Mouse (Mus musculus) granulocyte monocyte progenitor cell, adult 5-6 weeks (primary cell): Measurements from ENCODE around the gene Fgfr2. TPM values are rescaled to one million over a fixed set of nuclear protein-coding genes. Genes with fewer than 3 reads are reported as not detected.

Experiments used
- ATAC-seq: replicated peaks from 2 replicates; pipeline ENCODE4 v1.8.0; 2016; ENCODE audit warnings: mild to moderate bottlenecking, moderate TSS enrichment, inconsistent platforms; ENCODE audit not compliant: poor library complexity, severe bottlenecking
- total RNA-seq, 2 experiments: library from RNA; stranded (forward) in 1 of 2; stranded (reverse) in 1 of 2; fragments of 200-712, 200-1000 nt in 1 of 2; fragments of >200 nt in 1 of 2; fragmentation: Nextera tagmentation in 1 of 2; gene quantifications; 2 replicates each; pipeline ENCODE4 v1.2.3; 2014 to 2017

The Fgfr2 gene
- total RNA-seq, 2 experiments from 2014 or later: not detected

DNA sequence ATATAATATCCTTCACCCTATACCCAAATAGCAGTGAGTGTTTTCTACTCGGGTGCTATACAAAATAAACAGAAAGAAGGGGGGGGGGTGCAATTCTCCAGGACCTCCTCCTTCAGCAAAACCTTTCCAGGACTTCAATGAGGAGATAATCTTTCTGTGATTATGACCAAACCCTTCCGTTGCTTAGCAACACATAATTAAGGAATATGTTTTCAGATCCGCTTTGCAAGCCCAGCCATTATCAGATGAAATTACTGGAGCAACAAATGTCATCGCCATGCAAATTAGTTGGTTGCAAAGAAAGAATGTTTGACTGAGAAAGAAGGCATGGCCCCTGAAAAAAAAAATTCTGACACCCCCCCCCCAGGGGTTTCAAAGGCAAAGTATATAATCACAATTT, 111.5 kb downstream of the Fgfr2 start:
- ATAC-seq: no peak

DNA sequence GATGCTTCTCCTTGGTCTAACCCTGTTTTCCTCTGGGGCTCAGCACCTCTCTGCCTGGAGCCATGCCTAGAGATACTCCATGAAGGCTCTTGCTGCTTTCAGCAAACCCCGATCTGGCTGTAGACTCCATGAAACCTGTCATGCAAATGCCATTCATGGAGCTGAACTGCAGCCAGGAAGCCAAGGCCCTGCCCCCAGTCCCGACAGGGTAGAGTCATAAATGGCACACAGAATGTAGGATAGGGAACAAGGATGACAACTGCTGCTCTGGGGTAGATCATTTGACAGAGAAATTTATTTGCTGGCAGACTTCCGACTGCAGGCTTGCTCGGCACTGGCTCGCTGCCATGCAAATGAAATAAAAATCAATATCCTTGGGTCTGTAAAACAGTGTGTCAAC, 112.0 kb downstream of the Fgfr2 start:
- ATAC-seq: no peak

DNA sequence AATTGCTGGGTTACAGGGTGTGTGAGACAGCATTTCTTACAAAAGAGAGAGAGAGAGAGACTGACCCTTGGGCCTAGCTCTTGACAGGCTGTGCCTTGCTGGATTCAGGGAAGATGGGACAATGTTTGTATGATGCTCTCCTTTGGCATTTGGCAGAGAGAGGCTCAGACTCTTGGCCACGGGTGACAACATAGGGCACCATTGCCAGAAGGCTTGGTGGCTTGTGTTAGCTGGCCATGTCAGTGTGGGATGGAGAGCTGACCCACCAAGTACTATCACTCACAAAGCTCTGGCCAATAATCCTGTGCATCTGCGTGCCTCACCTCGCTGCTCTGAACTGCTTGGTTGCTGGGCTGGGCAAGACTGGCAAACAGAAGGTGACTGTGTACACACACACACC, 112.7 kb downstream of the Fgfr2 start:
- no peak for ATAC-seq

- no peak for ATAC-seq
Measured at GRCm38 (mm10) chr7:133009676-133010075, 113.5 kb downstream of the Fgfr2 start.

- no peak for ATAC-seq
Measured at GRCm38 (mm10) chr7:133008663-133009062, 114.5 kb downstream of the Fgfr2 start.

DNA sequence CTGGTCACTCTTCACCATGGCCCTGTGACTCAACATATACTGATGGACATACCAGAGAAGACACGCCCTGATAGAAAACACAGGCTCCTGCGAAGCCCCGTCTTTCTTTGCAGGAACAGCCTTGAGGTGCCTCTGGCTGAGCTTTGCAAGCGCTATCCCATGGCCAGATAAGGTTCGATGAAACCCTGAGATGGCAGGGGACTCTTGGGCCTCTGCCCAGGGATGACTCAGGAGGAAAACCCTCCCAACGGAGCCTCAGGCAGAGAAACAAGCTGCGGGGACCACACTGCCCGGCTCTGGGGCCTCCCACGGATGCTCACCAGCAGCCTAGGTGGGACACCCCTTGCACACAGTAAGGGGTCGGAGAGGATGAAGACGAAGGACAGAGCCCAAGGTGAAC, 115.8 kb downstream of the Fgfr2 start:
- ATAC-seq: no peak

- ATAC-seq: no peak
Measured at GRCm38 (mm10) chr7:133005772-133006171, 117.4 kb downstream of the Fgfr2 start.

GRCm38 (mm10) chr7:133003421-133003820, 119.7 kb downstream of the Fgfr2 start:
- ATAC-seq: peak; percentile 92

DNA sequence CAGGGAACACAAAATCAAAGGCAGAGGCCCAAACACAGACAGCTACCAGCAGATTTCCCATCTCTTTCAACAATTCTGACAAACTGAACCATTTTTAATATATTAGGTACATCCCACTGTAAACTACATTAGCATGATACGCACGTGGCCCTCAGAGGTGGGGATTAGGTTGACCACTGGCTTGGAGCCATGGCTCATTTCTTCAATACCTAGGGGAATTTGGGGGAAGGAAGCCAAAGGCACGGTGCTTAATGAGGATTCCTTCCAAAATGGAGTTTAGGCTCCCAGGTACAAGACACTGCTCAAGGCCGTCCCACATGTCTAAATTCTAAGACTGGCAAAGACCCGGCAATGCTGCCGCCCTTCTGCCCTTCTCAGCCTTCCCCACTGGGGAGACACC, 120.9 kb downstream of the Fgfr2 start:
- ATAC-seq: no peak

- no peak for ATAC-seq
Measured at GRCm38 (mm10) chr7:133001388-133001787, 121.8 kb downstream of the Fgfr2 start.

GRCm38 (mm10) chr7:132999061-132999460, 124.1 kb downstream of the Fgfr2 start:
- ATAC-seq: no peak

- ATAC-seq: no peak
Measured at GRCm38 (mm10) chr7:132998639-132999038, 124.5 kb downstream of the Fgfr2 start.

DNA sequence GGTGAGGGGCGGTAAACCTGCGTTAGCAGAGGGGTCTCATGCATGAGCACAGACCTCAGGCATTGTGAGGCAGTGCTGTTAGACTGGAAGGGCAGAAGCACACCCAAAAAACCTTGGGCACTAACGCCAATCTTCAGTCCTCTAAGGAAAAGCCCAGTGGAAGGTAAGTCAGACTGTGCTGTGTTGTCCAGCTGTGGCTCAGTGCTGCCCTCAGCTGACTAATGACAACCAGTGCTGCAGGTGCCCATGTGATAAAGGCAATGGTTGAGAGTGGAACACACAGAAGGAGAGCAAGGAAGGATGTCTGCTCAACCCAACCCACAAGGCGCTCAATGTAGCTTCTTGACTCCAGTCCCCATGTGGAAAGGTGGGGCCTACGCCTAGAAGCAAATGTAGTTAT, 126.8 kb downstream of the Fgfr2 start:
- ATAC-seq: peak; percentile 33; the same call in 1 of the 2 replicates

DNA sequence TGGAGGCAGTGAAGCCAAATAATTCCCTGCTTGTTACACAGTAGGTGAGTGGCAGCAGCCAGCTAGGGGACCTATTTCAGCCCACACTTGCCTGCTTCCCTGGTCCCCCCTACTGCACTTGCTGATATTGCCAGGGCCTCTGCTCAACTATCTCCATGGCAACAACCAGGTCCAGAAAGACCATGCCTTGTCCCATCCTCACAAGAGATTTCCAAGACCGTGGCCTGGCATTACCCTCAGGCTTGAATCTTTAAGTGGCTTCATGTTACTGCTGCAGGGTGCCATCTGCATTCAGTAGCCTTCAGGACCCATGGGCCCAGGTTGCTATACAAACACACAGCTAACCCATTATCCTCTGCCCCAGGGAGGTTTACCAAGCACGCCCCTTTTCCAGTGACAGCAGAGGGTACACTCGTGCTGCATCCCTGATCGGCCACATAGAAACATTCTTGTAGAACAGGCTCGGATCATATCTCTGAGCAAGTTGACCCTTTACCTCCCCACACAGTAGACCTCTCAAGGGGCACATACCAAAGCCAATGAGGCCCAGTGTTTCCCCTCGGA, 128.4 kb downstream of the Fgfr2 start:
- ATAC-seq: no peak

DNA sequence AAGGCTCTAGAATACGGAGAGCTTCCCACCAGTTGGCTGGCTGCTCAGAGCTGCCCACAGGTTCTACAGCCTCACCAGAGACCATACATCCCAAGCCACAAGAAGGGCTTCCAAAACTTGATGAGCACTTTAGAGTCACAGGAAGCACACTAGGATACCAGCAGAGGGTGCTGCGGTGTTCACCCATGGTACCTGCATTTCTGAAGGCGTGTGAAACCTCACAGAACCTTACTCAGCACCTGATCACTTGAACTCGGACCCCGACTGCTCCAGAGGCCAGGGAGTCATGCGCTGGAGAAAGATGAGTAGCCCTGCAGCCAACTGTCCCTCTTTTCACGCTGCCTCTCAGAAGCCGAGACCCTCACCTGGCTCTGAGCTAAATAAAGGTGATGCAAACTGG, 129.0 kb downstream of the Fgfr2 start:
- no peak for ATAC-seq

DNA sequence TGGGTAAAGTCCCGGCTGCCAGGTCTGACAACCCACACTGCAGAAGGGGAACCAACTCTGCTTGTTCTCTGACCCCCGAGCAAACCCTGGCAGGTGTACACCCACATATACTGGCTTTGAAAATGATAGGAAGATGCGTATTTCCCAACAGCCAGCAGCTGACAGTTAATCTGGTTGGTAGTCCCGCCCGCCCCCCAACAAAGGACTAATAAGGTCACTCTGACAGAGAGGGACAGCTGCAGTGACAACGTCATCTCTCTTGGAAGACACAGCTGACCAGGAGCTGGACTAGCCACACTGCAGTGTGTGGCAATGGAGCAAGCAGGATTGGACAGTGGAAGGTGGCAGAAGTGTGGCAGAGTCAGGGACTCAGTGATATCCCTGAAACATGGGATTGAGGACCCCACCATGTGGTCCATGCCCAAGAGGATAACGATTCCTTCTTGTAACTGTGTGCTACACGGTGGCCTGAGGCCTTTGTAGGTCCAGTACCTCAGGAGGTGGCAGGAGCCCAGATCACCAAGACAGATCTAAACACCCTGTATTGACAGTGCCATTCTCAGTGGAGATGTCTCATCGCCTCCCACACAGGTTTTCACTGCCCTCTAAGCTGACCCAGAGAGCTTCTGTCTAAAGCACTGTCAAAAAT, 130.1 kb downstream of the Fgfr2 start:
- no peak for ATAC-seq

- ATAC-seq: no peak
Measured at GRCm38 (mm10) chr7:132991240-132991900, 131.8 kb downstream of the Fgfr2 start.

DNA sequence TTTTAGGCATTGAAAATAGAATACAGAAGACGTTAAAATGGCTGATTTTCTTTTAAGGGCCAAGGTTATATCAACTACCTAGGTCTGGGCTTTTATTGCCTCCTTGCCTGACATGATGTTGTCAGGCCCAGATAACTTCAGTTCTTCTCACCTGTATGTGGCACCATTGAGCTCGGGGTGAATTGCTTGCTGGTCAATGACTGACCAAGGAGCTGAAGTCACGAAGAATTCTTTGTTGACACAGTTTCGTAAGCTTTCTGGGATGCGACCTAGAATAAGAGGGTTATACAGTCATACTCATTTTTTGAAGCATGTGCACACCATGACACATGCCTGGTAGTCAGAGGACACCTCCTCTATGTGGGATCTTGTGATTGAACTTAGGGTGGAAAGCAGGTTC, 133.3 kb downstream of the Fgfr2 start:
- no peak for ATAC-seq

DNA sequence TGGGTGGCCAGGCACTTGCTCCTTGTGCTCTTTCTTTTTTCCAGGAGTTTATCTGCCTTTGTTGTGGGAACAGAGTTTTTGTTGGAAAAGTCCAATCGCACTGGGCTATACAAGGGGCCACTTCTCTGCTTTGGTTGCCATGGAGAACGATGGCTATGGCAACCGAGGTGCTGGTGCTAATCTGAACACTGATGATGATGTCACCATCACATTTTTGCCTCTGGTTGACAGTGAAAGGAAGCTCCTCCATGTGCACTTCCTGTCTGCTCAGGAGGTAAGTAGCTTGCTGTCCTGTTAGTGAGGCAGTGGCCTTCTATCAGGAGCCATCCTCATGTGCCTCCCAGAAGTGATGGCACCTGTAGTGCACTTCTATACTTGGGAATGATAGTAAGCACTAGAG, 140.5 kb downstream of the Fgfr2 start:
- no peak; the same call in 1 of the 2 replicates for ATAC-seq

- no peak for ATAC-seq
Measured at GRCm38 (mm10) chr7:132977981-132978380, 145.2 kb downstream of the Fgfr2 start.

GRCm38 (mm10) chr7:132976079-132976478, 147.1 kb downstream of the Fgfr2 start:
- ATAC-seq: no peak

- no peak for ATAC-seq
Measured at GRCm38 (mm10) chr7:132972079-132972478, 151.1 kb downstream of the Fgfr2 start.
